Mouse (Mus musculus): ENCODE measurements around the gene Olfr71.

Gene Olfr71

GRCm38 (mm10) chr4:43709869-43710268, at the start of gene Olfr71:
Olfr71 (minus strand) TSS chr4:43710255.
- DNase-seq: no peak

DNA sequence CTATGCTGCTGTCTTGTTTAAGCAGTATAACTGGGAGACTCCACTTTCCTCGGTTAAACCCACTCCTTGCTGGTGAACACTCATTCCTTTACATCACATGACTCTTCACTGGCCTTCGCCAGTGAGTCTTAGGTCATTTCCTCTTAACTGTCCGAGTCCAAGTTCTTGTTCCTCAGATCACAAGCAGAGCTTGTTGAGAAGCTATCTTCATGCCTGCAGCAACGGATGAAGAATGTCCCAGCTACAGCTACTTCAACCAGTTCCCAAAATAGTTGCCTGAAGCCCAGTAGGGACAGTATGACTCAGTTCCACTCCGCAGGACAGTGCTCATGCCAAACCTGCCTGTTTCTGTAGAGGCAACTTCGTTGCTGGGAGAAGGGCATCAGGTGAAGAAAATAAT, 47.2 kb upstream of the Olfr71 start:
- DNase-seq: no peak

DNA sequence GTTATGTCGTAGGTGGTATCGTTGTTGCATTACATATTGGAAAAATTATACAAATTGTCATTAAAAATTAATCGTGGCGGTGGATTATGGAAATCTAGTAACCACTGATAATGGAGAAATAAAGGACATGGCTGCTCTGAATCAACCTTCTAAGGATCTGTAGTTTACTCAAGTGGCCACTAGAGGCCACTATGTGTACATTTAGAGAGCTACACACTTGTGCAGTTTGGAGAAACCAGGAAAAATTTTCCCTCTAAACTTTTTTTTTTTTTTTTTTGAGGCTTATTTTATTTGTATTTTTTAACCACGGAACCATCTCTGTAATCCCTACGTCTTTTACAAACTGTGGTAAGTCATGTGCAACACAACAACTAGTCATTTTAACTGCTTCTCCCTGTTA, 35.1 kb upstream of the Olfr71 start:
- DNase-seq: no peak

GRCm38 (mm10) chr4:43743099-43743498, 33.0 kb upstream of the Olfr71 start:
- no peak for DNase-seq

- DNase-seq: no peak
Observed at GRCm38 (mm10) chr4:43742637-43743036, 32.6 kb upstream of the Olfr71 start.

- no peak for DNase-seq
Observed at GRCm38 (mm10) chr4:43741526-43741925, 31.5 kb upstream of the Olfr71 start.

GRCm38 (mm10) chr4:43738989-43739674, 29.1 kb upstream of the Olfr71 start:
- no peak for DNase-seq

DNA sequence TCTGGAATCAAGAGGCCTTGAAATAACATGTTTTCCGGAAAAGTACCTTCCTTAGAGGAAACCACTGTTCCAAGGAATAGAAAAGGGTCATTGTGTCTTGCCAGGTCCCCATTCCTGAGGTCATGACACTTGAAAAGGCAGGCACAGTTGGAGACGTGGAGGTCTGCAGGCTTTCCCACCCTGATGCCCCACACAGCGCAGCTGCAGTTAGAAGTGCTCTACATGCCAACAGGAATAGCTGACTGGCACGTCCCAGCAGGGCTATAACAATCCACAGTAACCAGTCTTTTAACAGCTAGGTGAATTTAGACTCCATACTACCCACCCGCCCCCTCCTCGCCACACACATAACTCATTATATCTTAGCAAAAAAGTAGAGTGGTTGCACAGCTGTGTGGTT, 27.1 kb upstream of the Olfr71 start:
- DNase-seq: no peak

DNA sequence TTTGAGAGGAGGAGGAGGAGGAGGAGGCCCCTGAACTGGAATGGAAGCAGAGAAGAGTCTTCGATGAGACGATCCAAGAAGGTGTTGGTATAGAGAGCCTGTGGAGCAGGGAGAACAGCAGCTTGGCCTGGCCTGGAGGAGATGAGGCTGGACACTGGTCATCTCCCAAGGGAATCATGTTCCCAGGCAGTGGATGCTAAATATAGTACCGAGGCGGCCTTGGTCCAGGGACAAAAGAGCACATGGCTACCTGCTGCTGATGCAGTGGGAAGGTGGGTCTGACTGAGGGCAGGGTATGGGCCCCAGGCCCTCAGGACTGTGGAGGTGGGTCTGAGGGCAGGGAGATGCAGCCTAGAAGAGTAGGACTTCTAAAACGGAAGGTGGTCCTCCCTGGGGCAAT, 23.1 kb upstream of the Olfr71 start:
- no peak for DNase-seq

DNA sequence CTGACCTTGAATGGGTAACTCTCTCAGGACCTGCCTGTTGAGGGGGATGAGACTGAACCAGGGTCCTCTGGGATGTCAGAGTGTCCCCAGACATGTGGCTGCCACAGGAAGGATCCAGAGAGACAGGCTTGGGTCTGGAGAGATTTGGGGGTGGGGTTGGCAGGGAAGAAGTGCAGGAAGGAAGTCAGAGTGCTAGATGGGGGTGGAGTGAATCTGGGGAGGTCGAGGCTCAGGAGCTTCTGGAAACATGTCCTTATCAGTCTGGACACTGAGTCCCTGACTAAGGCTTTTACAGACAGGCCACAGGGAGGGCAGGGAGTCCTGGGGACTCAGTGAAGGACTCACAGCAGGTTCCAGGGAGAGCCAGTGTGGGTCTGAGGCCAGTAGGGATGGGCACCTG, 22.1 kb upstream of the Olfr71 start:
- no peak for DNase-seq

- DNase-seq: no peak
Observed at GRCm38 (mm10) chr4:43730750-43731297, 20.8 kb upstream of the Olfr71 start.

DNA sequence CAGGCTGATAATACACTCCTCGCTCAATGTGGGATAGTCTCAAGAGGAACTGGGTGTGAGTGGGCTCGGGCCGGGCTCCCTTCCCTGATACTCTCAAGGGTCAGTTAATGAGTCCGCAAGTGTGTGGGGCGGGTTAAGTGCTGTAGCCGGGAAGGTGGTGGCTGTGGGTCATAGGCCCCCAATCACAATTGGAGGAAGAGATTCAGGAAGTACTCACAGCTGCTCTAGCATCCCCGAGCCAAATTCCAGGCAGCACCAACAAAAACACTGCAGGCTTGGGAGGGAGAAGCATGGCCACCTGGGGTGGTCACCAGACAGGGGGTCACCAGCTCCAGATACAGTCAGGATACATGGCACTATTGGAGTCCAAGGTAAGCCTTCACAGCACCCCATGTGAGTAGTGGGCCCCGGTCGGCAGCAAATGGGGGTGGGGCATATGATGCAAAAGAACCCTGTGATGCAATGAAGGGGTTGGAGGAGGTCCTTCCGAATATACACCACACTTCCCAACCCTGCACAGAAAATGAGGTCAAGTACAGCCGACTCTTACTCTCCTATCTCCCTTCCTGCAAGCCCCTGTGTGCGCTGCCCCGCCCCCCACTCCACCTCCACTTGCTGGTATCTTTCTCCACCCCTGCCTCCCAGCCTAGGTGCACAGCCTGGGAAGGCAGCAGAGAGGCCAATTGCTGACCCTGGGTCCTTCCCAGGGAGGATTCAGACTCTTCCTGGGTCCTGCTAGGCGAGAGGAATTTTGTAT, 19.9 kb upstream of the Olfr71 start, which contains the start of gene Spaar:
Gene Spaar, plus strand, starts transcription at position 241 of the 757 bp plus-strand sequence.
- no peak for DNase-seq

- no peak for DNase-seq
Observed at GRCm38 (mm10) chr4:43729126-43729525, 19.1 kb upstream of the Olfr71 start.

- no peak for DNase-seq
Observed at GRCm38 (mm10) chr4:43728576-43728954, 18.5 kb upstream of the Olfr71 start.

GRCm38 (mm10) chr4:43727718-43728575, 17.9 kb upstream of the Olfr71 start:
- no peak for DNase-seq

DNA sequence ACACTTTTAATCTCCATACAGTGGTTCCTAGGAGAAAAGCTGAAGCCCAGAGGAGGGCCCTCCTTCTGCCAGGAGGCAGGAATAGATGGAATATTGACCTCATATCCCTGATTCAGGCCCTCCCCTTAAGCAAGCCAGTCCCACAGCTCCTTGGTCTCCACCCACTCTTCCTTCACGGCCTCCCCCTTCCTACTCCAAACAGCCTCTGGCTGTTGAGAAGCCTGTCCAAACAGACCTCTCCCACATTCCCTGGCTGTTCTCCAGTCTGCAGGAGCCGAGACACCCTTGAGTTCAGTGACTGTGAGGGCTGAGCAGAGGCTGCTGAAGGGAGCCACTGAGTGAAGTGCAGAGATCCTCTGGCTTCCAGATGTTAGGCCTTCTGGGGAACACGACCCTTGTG, 16.9 kb upstream of the Olfr71 start, which contains the start of gene Hrct1:
Gene Hrct1, plus strand, starts transcription at position 194 of the 400 bp plus-strand sequence.
- no peak for DNase-seq

DNA sequence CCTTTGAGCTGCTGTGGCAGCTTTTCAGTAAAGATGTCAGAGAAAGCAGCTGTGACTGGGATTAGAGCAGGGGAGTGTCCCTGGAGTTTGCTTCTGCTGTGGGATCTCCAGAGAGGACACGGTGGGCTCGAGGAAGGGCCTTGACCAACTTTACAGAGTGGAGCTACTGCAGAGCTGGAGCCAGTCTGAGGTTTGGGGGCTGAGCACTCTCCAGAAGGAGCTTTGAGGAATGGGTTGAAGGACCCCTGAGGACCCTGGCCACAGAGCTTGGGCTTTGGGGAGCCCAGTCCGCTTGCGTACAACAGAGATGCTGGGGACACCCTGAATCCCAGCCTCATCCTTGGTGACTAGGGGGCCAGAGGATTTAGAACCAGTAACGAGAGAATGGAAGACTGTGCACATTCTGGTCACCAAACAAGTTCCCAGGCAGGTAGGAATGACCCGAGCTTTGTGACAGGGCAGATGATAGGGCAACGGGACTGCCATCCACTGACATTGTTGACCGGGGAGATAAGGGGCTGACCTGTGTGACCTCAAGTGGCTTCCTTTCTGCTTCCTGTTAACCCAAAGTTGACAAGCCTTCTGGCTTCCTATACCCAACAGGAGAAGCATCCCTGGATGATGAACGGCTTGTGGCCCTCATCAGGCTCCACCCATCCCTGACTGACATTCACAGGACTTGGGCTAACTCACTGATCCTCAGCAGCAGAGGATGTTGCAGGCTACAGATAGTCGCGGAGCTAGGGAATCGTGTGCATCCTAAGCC, 16.4 kb upstream of the Olfr71 start:
- no peak for DNase-seq

DNA sequence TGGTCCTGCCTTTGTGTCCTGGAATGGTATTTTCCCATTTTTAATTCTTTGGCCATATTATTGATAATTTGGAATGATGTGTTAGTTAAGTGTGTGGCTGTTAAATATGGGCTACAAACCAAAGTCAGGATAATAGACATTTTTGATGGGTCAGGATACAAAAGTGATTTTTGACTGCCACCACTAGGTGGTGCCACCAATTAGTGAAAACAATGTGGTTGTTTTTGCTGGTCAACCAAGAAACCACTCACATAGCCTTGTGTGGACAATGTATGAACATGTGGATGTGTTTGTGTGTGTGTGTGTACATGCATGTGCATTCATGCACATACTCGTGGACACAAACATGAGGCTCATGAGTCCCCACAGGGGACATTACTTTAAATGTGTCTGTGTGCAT, 14.7 kb upstream of the Olfr71 start:
- DNase-seq: peak; percentile 9

DNA sequence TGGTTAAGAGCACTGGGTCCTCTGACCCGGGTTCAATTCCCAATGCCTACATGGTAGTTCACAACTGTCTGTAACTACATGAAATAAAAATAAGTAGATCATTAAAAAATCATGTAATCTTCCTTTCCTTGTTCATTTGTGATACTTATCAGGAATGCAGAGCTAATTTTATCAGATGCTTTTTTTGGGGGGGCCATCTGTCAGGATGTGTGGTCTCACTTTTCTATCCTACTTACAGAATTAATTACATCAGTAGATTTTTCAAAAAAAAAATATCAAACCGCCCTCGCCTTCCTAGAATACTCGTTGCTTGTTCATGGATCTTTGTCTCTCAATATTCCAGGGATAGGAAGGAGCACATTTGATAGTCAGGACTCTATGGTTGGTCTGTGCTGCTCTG, 12.1 kb upstream of the Olfr71 start:
- no peak for DNase-seq

DNA sequence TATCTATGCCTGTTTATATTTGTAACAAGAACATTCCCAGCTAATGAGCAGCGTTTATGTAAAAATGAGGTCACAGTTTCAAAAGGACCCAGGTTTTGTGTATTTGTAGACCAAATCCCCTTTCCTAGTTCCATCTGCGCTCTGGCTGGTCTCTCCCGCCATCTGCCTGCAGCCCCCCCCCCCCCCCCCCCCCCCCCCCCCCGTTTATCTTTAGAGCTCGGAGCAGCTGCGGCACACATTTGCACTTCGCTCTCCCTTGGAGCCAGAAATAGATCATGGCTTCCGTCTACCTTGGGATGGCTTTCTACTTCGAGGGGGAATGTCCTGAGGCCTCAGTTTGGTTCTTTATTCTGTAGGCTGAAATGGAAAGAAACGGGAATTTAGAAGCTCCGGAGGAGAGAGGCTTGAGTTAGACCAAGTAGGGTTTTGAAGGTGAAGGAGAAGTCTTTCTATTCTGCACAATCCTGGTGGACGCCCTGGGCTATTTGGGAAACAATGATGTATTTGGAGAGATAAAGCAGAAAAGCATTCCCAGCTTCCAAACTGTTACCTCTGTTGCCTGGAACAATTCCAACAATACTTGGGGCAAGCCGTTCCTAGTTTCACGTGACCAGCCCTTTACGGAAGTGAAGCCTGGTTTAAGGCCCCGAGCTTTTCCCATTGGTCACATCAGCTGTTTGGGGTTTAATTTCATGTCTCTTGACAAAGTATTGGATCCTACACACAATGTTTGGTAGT, 10.6 kb upstream of the Olfr71 start:
- no peak for DNase-seq

- no peak for DNase-seq
Observed at GRCm38 (mm10) chr4:43713652-43714219, 3.7 kb upstream of the Olfr71 start.

All from thymus, postnatal 25 days (tissue).